Mouse (Mus musculus) T-helper 17 cell (primary cell): ENCODE results near the gene Eddm3b.
"Not testable (repeated sequence)": the region's sequence is repeated elsewhere in the genome, so short reads cannot be mapped to it uniquely, and the experiment has no call there.

Experiments used
- in situ Hi-C, 2 experiments: fragments of 300-600 bp; cut with MboI, MseI; formaldehyde crosslinking; loops; 1 replicate in 1 of 2; 2 replicates in 1 of 2; pipeline ENCODE4 v1.15.1; 2025; ENCODE audit warnings: high pct_unique_total_duplicates in 2 of 2

The Eddm3b gene

DNA sequence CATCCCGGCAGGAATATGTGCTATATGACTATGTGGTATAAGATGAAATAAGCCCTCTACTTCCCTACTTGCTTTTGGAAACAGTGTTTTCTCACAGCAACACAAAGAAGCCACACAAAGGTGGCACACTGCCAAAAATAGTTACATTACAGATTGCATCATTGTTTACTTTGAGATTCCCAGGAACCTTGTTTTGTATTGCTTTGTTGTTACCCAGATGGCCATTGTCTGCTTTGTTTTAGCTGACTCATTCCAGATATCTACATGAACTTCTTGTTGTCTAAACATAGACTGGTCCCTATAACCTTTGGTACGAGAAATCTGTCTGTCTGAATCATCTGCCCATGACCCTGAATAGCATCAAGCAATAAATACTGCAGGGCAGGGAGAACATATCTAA lies 26.1 kb downstream of the Eddm3b start:
- in situ Hi-C loops: no loop called here

DNA sequence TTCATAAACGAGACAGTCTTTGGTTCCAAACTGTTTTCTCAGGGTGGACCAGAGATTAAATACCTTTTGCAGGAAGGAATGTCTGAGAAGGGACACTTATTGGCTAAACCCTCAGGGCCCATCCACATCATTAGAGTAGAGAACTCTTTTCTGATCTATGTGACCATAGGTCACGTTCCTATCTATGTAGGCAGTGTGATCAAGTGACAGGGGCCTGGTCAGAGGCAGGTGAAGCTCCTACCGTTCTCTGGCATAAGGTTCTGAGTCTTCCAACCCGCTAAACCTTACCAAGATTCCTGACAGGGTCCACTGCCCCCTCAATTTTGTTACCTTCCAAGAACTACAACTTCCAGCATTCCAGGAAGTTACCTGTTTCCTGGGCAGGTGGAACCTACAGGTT lies 27.9 kb downstream of the Eddm3b start:
- in situ Hi-C loops: no loop called here

DNA sequence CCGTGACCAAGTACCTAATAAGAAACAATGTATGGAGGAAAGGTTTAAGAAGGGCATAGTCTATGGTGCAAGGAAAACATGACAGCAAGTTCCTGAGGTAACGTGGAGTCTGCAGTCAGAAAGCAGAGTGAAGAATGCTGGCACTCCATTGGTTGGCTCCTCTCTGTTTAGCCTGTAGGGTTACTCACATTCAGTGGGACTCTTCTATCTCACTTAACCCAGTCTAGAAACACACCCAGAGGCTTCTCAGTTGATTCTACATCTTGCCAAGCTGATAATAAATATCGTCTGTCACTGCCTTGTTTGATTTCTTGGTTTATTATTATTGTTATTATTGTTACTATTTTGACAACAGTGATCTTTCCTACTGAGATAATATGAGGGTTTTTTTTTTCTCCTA lies 28.3 kb downstream of the Eddm3b start:
- in situ Hi-C loops: no loop called here

DNA sequence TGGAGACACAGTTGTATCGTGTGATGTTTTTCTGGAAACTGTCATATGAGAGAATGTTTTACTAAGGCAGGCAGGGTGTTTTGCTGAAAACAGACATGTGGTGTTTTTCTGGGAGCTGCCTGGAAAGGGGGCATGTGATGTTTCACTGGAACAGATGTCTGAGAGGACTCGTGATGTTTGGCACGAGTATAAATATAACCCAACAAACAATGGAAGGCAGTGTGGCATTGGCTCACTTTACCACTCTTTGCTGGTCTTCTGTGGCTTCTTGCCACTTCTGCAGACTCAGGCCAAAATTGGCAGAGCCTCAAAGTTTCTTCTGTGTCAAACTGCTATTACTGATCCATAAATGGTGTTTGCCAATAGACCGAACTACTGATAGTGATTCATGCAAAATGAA lies 29.1 kb downstream of the Eddm3b start:
- in situ Hi-C loops: no loop called here

DNA sequence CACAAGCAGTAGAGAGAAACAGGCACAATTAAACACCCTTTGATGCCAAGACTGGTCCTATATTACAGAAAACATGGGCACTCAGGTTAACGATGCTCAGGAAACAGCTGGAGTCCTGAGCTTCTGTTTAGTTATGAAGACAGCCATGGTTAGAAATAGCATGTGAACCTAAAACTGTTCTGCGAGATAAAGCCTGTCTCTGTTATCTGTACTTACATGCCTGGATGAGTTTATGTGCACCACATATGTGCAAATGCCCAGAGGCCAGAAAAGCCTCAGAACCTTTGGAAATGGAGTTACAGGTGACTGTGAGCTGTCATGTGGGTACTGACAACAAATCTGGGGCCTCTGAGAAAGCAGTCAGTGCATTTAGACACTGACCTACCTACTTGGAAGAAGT lies 29.7 kb downstream of the Eddm3b start:
- in situ Hi-C loops: no loop called here

DNA sequence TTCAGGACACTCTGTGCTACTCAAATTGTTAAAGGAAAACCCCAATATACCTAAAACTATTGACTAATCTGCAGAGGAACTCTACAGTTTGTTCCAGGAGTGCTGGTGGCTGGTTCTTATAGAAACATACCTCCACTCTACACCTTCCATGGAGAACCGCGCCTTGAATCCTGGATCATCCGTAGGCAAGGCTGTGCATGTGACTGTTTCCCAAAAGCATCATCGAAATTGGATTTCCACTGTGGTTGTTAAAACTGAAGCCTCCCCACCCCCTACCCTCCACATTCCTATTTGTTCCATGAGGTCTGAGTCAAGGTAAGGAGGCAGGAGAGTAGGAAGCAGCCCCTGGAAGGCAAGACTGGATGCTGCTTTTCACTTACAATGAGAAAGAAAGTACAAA lies 30.2 kb downstream of the Eddm3b start:
- in situ Hi-C loops: no loop called here

DNA sequence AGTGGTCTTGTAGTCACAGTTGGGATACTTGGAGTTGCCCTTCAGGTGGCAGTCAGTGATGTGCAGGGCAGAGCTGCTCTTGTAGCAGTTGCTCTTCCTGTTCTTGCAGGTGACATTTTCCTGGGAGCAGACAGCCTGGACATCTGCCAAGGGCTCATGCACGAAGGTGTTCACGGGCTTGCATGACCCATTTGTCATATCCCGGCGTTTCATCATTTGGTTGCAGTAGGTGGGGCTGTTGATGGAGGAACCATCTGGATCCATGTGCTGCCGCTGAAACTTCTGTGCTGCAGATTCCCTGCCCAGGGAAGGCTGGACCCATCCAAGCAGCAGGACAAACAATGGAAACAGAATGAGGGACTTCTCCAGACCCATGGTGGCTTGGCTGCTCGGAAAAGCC lies 31.3 kb downstream of the Eddm3b start:
- in situ Hi-C loops: no loop called here

DNA sequence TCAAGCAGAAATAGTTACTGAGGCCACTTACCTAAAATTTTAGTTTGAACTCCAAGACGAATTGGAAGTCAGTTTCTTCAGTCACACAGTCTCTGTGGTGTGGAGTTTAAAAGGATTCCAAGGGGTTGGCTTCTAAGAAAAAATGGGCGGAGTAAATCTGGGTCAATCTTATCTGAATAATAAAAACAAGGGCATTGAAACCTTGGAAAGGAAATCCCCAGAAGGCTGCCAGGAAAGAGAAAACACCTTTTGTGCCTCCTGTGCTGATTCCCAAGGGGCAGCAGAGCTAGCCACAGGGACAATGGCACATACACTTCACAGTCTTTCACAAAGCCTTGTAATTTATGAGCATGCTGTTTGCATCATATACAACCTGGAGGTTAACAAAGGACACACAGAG lies 32.5 kb downstream of the Eddm3b start, which contains the start of gene Rnase1:
TSS of gene Rnase1 (minus strand) at position 101 of the 400 bp plus-strand sequence.
- in situ Hi-C loops: no loop called here

DNA sequence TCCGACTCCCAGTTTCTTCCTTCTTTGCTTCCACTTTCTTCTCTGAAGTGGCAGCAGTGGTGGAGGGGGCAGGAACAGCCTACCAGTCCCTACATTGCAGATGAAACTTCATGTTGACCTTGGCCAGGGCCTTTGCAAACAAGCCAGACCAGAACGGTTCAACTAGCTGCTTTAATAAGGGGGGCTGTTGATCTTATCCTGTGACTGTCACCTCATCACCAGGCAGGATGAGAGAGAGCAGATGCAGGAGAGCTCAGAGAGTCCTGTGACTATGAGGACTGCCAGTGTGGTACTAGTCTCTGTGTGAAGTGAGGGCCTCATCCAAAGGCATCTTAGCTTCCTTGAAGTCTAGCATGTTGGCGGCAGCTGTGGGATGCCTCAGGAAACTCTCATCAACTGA lies 33.8 kb downstream of the Eddm3b start:
- in situ Hi-C loops: no loop called here

DNA sequence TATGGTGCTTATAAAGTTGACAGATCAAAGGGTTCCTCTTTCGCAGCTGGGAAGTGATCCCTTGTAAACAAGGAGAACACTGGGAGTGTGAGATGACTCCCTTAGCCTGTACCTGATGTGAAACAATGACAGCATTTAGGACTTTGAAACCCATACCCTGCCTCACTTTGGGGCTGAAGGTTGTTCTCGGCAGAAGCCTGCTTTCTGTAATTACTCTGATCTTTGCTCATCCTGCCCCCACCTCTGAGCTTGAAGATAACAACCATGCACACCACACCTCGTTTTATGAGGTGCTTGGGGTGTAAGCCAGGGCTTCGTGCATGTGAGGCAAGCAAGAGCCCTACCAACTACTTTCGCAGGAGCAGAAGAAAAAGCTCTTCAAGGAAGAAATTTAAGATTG lies 34.9 kb downstream of the Eddm3b start:
- in situ Hi-C loops: no loop called here

DNA sequence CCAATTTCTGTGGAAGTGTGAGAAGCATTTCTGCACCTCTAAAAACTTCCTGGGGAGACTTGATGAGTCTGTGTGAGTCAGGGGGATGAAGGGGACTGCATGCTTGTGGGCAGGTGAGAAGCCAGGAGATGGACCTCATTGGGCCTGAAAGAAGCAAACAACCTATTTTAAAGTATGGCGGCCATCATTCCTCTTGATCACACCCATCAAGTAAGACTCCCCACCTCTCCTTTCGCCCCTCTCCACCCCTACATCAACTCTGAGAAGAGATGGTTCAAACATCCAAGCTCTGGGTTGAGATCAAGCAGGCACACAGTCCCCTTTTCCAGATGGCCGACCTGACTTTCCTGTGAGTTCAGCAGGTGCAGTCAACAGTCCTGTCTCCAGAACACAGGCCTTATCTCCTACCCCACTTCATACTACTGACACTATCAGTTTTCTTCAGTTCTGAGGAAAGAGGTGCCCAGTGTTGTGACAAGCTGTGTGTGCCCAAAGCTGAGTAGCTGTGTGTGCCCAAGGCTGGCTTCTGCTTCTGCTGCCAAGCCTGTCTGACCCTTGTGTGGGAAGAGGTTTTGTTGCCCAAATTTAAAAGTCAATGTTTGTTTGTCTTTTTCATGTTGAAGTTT lies 36.1 kb downstream of the Eddm3b start:
- in situ Hi-C loops: no loop called here

DNA sequence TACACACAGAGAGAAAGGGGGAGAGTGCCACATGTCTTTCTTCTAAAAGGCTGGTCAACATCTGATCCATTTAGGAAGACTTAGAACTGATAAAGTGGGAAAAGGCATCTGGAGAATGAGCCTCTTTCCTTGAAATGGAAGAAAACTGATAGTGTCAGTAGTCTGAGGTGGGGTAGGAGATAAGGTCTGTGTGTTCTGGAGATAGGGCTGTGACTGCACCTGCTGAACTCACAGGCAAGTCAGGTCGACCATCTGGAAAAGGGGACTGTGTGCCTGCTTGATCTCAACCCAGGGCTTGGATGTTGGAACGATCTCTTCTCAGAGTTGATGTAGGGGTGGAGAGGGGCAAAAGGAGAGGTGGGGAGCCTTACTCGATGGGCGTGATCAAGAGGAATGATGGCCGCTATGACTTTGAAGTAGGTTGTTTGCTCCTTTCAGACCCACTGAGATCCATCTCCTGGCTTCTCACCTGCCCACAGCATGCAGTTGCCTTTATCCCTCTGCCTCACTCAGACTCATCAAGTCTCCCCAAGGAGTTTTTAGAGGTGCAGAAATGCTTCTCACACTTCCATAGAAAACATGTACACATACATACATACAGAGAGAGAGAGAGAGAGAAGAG lies 38.1 kb downstream of the Eddm3b start:
- in situ Hi-C loops: no loop called here

DNA sequence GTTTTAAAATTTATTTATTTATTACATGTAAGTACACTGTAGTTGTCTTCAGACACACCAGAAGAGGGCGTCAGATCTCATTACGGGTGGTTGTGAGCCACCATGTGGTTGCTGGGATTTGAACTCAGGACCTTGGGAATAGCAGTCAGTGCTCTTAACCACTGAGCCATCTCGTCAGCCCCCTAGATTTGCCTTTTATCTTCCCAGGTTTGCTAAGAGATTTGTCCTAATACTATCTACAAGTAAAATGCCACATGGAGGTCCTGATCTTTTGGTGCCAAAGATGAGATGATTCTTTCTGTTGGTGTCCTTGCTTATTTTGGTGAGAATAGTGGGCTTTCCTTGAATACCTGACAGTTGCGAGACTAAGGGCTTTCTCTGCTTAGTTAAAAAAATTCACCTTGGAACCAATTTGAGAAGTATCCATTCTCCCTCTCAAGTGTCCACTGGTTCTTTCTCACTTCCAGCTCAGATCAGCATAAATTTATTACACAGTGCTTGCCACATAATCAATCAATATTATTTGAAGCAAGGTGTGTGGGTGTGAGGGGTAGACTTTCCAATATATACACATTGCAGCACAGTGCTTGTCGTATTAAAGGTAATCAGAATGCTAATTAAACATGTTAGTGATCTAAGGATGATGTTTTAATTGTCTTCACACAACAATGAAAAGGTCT lies 42.0 kb downstream of the Eddm3b start:
- in situ Hi-C loops: no loop called here

DNA sequence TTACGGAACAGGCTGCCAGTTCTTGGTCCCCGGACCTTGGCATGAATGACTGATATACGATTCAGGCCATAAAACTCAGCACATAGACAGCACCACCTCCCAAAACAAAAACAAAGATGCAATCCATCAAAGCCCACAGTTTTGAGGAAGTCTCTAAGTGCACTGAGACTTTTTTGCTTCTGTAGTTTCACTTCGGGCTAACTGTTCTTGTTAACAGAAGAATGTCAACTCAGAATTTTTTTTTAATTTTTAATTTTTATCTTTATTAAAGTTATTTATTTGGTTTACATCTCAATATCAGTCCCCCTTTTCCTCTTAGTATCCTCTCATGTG lies 42.5 kb downstream of the Eddm3b start:
- in situ Hi-C loops: no loop called here

DNA sequence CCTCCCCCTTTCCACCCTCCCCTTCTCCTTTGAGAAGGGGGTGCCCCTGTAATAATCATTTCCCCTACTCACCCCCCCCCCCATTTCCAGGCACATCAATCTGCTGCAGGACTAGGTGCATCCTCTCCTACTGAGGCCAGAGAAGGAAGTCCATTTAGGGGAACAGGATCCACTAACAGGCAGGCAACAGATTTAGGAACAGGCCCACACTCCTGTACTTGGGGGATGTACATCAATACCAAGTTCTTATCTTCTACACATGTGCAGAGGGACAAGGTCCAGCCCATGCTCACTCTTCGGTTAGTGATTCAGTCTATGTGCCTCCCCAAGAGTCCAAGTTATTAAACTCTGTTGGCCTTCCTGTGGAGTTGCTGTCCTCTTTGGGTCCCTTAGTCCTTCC lies 42.8 kb downstream of the Eddm3b start:
- in situ Hi-C loops: no loop called here

DNA sequence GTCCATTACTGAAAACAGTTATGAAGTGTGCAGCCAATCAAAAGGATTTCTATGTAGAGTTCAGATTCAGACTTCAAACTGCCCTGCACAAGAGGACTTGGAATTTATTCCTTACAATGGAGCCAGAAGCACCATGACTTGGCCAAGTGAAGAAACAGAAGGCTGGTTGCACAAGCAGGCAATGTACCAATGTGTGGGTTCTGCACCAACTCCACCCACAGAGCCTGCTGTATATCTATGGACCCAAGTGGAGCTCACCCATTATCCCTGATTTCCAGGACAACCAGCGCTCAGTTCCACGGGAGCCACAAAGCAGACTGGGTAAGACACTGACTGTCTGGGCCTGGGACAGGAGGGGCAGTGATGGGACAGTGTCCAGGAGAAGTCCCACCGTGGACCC lies 47.8 kb downstream of the Eddm3b start, which contains the start of gene Rnase2b:
TSS of gene Rnase2b (plus strand) at position 285 of the 400 bp plus-strand sequence.
- in situ Hi-C loops: not testable (repeated sequence)

DNA sequence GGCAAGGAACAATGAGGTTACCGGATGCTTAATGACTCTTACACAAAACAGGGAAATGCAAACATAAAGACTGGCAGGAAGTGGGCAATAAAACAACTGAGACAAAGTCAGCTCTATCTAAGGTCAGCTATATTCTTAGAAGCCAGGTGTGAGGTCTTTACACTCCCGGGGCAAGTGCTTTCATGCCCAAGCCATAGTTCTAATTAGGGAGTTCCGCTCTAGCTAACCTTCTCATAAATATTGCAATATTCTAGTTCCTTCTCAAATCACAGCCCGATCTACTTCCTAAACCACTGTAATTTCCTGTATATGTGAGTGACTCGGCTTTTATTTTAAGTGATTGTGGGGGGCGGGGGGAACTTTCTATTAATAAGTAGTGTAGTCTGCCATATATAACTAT lies 49.1 kb downstream of the Eddm3b start:
- in situ Hi-C loops: not testable (repeated sequence)

DNA sequence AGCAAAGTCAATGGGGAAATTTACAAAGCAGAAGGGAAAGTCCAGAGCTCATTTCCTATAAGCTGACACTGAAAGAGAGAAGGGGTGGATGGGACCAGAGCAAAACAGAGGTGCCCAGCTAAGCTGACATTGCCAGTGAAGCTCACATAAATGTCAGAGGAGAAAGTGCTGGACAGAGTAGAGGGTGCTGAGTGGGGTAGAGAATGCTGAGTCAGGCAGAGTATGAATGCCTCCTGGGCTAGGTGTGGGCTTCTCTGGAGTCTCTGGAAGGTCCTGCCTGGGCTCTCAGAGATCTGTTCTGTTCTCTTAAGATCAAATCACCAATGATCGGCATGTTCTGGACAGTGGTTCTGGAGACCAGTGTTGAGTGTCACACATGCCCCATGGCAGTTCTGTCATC lies 51.2 kb downstream of the Eddm3b start:
- in situ Hi-C loops: no loop called here

DNA sequence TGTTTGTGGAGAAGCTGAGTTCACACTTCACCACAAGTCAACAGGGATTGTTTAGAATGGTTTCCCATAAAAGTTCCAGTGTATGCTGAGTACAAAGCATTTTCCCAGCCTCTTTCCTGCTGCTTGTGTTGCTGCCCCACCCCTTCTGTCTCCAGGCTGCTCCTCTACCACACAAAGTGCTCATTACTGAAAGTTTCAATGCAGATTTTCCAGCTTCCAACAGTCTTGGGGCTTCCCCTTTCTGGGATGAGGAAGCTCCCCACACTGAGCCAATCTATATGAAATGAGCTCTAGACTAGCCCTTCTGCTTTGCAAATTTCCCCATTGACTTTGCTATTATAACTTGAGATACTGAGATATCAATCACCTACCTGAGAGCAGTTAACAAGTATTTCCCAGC lies 51.8 kb downstream of the Eddm3b start:
- in situ Hi-C loops: no loop called here
